Mouse (Mus musculus): ENCODE measurements around the gene 0610040J01Rik. TPM values are rescaled to one million over a fixed set of nuclear protein-coding genes. Genes with fewer than 3 reads are reported as not detected.

Gene 0610040J01Rik
- polyA plus RNA-seq, 1 experiment: 0.91 TPM

DNA sequence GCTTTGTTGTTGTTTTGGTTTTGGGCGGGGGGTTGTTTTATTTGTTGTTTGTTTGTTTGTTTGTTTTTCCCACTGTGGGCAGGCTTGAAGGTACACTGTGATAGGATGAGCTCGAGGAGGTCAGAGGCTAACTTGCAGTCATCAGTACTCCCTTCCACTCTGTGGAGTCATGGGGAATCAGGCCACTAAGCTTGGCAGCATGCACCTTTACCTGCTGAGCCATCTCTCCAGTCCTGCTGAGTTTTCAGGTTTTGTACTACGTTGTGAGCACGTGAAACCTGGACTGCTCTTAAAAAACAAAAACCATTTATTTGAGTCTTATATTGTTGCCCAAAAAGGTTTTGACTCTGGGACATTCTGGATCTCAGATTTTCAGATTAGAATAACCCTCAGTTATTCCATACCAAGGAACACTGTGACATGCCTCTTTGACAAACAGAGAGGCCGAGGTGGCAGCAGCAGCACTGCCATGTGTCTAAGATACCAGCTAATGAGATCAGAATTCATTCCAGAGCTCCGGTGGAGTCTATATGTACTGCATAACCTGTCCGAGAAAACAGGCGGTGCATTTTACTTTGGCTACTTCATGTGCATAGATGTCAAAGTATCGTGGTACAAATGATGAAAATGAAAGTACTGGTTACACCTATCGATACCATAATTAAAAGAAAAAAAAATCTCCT, 104.4 kb downstream of the 0610040J01Rik start:
- TF ChIP-seq POLR2A (IDR thresholded peaks at IDR 0.05; ENCODE audit: borderline replicate concordance, low read depth, low read length) (no peak), CTCF (IDR thresholded peaks at IDR 0.05; ENCODE audit: low read depth, low read length) (no peak)
- Histone ChIP-seq H3K4me1 (ENCODE audit: control insufficient read depth, insufficient read depth, low read length) (peaks cover 8% of the 10 kb centered on the region), H3K4me3 (ENCODE audit: insufficient read depth, low read length) (no peak overlapping the region), H3K27ac (ENCODE audit: insufficient read depth, low read depth, low read length) (no peak overlapping the region)

DNA sequence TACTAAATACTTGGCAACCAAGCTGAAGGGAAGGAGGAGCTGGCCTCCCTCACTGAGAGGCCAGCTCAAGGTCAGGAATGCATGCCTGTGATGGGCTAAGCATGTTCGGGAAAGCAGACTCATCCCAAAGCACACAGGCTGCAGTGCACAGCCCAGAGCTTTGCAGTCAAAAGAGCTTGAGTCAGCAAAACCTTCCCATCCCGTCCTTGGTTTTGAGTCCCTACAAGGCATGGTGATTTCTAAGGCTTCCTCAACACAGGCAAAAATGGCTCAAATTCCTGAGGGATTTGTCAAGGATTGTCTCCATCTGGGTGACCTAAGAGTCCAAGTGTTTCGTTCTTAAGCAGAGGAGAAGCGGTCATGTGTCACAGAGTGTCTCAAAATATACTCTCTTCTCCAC, 106.0 kb downstream of the 0610040J01Rik start:
- no peak overlapping the region for H3K27ac ChIP-seq (ENCODE audit: insufficient read depth, low read depth, low read length)
- TF ChIP-seq POLR2A (IDR thresholded peaks at IDR 0.05; ENCODE audit: borderline replicate concordance, low read depth, low read length) (no peak), CTCF (IDR thresholded peaks at IDR 0.05; ENCODE audit: low read depth, low read length) (no peak)
- peaks cover 8% of the 10 kb centered on the region for H3K4me1 ChIP-seq (ENCODE audit: control insufficient read depth, insufficient read depth, low read length)
- no peak overlapping the region for H3K4me3 ChIP-seq (ENCODE audit: insufficient read depth, low read length)

DNA sequence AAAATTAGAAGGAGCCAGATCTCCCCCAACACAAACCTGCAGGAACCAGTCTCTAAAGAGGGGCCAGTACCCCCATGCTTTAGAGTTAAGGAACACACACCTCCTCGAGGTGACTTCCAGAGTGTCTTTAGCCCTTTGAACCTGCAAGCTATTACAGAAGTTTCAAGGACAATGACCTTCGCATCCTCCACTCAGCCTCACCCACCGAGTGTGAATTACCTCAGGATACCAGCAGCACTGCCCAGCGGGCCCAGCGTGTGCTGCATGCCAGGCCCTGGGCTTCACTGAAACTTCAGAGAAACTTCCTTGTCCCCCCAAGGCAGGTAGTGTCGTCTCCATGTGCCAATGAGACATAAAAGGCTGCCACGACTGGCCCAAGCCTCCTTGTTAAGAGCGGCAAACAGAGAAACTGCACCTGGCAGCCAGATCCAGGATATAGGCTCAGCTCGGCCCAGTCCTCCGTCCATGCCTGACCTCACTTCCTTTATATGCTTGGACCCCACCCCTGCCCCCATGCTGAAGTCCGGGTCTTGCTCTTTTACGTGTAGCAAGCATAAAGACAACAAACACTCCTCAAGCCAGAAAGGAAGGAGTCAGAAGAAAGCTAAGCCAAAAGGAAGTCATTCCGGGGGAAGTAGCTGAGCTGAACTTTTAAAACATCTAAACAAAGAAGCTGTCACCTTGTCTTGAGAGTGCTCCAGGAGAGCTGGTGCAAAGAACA, 111.3 kb downstream of the 0610040J01Rik start:
- TF ChIP-seq POLR2A (IDR thresholded peaks at IDR 0.05; ENCODE audit: borderline replicate concordance, low read depth, low read length) (no peak), CTCF (IDR thresholded peaks at IDR 0.05; ENCODE audit: low read depth, low read length) (no peak)

DNA sequence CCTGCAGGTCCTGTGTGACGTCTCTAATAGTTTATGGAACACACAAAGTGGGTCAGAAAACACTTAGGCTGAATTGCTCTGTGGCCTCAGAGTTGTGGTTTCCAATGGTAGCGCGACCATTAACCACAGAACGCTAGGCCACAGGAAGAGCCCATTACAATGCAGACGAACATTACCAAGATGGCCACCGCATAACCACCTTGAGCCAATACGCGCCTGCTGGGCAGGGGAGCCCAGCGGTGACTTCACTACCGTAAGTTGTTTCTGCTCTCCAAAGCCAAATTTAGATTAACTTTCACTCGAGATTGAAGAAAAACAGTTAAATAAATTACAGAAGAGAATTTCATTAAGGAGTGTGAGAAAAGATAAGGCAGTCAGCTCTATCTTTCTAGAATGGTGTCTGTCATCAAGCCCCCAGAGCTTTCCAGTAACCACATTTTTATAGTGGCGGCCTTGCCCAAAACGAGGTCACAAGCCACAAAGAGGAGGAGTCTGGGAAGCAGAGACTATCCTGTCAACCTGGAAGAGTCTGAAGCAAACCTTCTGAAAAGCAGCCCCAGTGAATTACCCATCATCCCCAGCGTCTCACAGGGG, 113.0 kb downstream of the 0610040J01Rik start:
- no peak for TF ChIP-seq POLR2A (IDR thresholded peaks at IDR 0.05; ENCODE audit: borderline replicate concordance, low read depth, low read length)
- TF ChIP-seq CTCF (IDR thresholded peaks at IDR 0.05; ENCODE audit: low read depth, low read length): no peak
- Histone ChIP-seq H3K4me3 (ENCODE audit: insufficient read depth, low read length) (no peak overlapping the region), H3K27ac (ENCODE audit: insufficient read depth, low read depth, low read length) (no peak overlapping the region), H3K4me1 (ENCODE audit: control insufficient read depth, insufficient read depth, low read length) (peaks cover 9% of the 10 kb centered on the region)

More for the DNA sequence above, 111.3 kb downstream of the 0610040J01Rik start:
- Histone ChIP-seq H3K4me1 (ENCODE audit: control insufficient read depth, insufficient read depth, low read length) (peaks cover 4% of the 10 kb centered on the region), H3K4me3 (ENCODE audit: insufficient read depth, low read length) (no peak overlapping the region), H3K27ac (ENCODE audit: insufficient read depth, low read depth, low read length) (no peak overlapping the region)

DNA sequence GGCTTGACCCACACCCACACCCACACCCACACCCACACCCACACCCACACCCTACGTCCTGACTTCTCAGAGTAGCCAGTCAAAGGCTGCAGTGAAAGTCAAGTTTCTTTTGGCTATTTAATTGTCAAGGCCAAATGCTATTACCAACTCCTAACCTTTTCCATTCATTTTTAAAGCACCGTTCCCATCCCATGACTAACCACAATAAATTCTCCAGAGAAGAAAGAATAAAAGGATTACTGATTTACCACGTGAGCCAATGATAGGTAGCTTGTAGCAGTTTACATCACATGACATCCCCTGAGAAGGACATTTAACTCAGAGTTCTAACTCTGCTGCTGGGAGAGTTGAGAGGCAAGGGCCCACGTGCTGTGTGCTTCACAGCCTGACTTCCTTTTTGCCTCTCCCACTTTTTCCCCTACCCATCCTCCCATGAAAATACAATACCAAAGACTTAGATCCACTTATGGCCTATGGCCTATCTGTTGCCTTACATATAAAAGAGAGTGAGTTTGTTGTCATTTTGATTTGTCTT, 118.7 kb downstream of the 0610040J01Rik start:
- peaks cover 28% of the 10 kb centered on the region for H3K4me1 ChIP-seq (ENCODE audit: control insufficient read depth, insufficient read depth, low read length)
- no peak overlapping the region for H3K4me3 ChIP-seq (ENCODE audit: insufficient read depth, low read length)
- H3K27ac ChIP-seq (ENCODE audit: insufficient read depth, low read depth, low read length): no peak overlapping the region
- TF ChIP-seq CTCF (IDR thresholded peaks at IDR 0.05; ENCODE audit: low read depth, low read length) (no peak), POLR2A (IDR thresholded peaks at IDR 0.05; ENCODE audit: borderline replicate concordance, low read depth, low read length) (no peak)

DNA sequence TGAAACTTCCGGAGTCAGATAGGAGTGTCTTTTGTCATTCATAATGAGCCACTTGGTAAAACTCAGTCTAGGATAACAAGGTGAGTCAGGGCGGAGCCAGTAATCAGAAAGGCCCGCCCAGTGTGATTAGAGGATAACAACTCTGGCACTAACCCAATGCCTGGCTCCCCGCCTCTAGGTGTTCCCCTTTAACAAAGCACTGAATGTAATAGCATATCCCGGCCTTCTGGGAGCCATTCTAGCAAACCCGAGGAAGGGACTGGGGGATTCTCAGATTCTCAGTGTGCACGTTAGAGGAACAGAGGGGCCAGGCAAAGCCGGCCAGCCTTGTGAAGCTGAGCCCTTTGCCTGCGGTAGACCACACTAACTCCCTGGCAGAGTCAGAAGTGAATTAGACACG, 120.7 kb downstream of the 0610040J01Rik start:
- no peak for TF ChIP-seq POLR2A (IDR thresholded peaks at IDR 0.05; ENCODE audit: borderline replicate concordance, low read depth, low read length)
- no peak for TF ChIP-seq CTCF (IDR thresholded peaks at IDR 0.05; ENCODE audit: low read depth, low read length)
- Histone ChIP-seq H3K27ac (ENCODE audit: insufficient read depth, low read depth, low read length) (no peak overlapping the region), H3K4me1 (ENCODE audit: control insufficient read depth, insufficient read depth, low read length) (peaks cover 46% of the 10 kb centered on the region), H3K4me3 (ENCODE audit: insufficient read depth, low read length) (no peak overlapping the region)

DNA sequence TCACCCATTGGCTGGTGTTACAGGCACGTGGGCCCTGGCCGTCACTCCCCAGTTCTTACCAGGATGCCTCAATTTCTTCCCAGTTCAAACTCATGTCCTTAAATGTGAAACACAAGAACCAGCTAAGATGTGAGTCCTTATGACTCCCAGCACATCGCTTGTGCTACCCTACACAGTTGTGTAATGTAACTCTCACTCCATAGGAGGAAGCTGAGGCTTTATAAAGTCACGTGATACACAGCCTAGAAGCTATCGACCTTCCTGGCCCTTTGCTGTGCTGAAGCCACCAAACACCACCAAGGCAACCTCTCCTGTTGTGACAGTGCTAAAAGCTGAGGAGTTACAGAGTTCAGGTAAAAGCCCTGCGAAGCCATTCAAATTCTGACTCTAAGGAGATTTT, 123.4 kb downstream of the 0610040J01Rik start:
- no peak overlapping the region for H3K4me3 ChIP-seq (ENCODE audit: insufficient read depth, low read length)
- H3K4me1 ChIP-seq (ENCODE audit: control insufficient read depth, insufficient read depth, low read length): peaks cover 52% of the 10 kb centered on the region
- TF ChIP-seq CTCF (IDR thresholded peaks at IDR 0.05; ENCODE audit: low read depth, low read length) (no peak), POLR2A (IDR thresholded peaks at IDR 0.05; ENCODE audit: borderline replicate concordance, low read depth, low read length) (no peak)
- peak overlapping the region; percentile 45 for H3K27ac ChIP-seq (ENCODE audit: insufficient read depth, low read depth, low read length)

DNA sequence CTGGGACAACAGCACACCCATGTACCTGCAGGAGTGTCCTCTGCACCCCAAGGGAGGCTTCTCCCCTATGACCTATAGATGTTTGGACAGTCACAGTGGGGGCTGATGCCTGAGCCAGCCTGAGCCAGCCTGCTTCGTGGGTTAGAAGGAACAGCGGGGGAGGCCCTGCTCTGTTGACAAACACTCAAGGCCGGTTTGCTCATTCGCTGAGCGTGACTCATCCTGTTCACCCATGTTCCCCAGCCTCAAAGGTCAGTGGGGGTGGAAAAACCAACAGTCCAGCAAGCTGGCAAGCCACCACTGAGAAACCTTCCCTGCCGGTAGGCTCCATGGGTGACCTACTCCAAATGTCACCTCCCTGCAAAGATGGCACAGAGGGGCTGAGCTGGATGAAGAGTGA, 124.6 kb downstream of the 0610040J01Rik start:
- Histone ChIP-seq H3K4me3 (ENCODE audit: insufficient read depth, low read length) (no peak overlapping the region), H3K27ac (ENCODE audit: insufficient read depth, low read depth, low read length) (peak overlapping the region; percentile 68), H3K4me1 (ENCODE audit: control insufficient read depth, insufficient read depth, low read length) (peaks cover 55% of the 10 kb centered on the region)
- no peak for TF ChIP-seq CTCF (IDR thresholded peaks at IDR 0.05; ENCODE audit: low read depth, low read length)
- no peak for TF ChIP-seq POLR2A (IDR thresholded peaks at IDR 0.05; ENCODE audit: borderline replicate concordance, low read depth, low read length)

DNA sequence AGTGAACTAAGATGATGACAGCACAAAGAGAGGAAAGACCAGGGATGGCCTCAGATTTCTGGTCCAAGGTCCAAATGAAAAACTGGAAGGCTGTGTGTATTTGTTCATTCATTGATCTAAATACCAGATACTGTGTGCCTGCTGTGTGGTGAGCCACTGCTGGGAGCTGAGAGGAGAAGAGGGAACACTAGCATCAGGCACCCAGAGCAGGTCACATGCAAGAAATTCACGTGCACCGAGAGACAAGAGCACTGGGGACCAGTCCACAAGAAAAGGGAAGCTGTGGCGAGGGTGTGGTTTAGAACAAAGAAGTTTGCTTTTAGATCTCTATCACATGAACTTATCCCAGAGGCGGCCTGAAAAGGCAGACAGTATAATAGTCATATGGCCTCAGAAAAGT, 126.4 kb downstream of the 0610040J01Rik start:
- Histone ChIP-seq H3K4me3 (ENCODE audit: insufficient read depth, low read length) (peak overlapping the region; percentile 36; the same call in 1 of the 2 replicates), H3K27ac (ENCODE audit: insufficient read depth, low read depth, low read length) (peak overlapping the region; percentile 96), H3K4me1 (ENCODE audit: control insufficient read depth, insufficient read depth, low read length) (peaks cover 67% of the 10 kb centered on the region)
- TF ChIP-seq CTCF (IDR thresholded peaks at IDR 0.05; ENCODE audit: low read depth, low read length) (no peak), POLR2A (IDR thresholded peaks at IDR 0.05; ENCODE audit: borderline replicate concordance, low read depth, low read length) (no peak)

Data from bone marrow macrophage, adult 2 months (primary cell).